Comparison of ENCODE assay signal across 7 mouse cellular contexts in the genomic region with DNA sequence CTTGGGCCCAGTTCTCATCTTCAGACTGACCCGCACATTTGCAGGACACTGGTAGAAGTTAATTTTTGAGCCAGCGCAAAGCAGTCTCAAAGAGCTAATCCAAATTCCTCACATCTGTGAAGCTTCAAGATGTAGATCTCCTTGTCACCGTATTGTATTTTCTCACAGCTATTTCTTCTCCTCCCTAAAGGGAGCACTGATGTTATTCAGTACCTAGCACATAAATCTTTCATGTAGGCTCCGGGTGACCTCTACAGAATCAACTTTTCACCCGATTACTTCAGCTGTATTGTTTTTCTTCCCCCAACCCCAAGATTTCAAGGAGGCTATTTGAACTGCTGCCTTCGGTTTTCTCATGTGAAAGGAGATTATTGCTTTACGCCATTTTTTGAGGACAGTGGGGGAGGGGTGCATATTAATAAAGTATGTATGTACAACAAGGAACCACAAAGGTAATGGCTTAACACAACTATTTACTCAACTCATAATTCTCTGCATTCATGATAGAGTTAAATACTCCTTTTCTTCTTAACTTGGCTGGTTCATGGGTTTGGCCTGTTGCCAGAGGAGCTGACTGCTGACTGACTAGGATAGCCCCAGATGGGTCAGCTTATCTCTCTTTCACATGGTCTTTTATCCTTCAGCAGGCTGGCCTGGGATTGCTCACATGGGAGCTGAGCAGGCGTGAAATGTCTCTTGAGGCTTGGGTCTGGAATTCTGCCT.
DNase-seq lines count a peak whose midpoint lies in the region; ATAC-seq and TF ChIP-seq lines count a peak whose summit lies in the region.

No protein-coding gene starts in this region.

- H3K4me3 ChIP-seq in stomach, embryonic 14.5 days (ENCODE audit: low read depth, low read length) = no peak overlapping the region
- H3K4me3 ChIP-seq in stomach, postnatal 0 days (ENCODE audit: low read depth, low read length) = no peak overlapping the region
- H3K4me3 ChIP-seq in midbrain, postnatal 0 days (ENCODE audit: low read depth, low read length) = no peak overlapping the region

- DNase-seq in stomach, postnatal 0 days (ENCODE audit: low spot score) = no peak
- DNase-seq in cerebellum, postnatal 36 days = peak; percentile 20 to 23
- peak; percentile 35 to 44 for DNase-seq in heart, postnatal 10 days
- DNase-seq in midbrain, postnatal 0 days (ENCODE audit: low spot score) = peak; percentile 55
- no peak for DNase-seq in frontal cortex, postnatal 10 days (ENCODE audit: low spot score in 2 of 2)
- DNase-seq in layer of hippocampus, adult 11-12 months (ENCODE audit: low spot score) = no peak

- no peak for TF ChIP-seq EP300 in stomach, postnatal 0 days (optimal IDR thresholded peaks at IDR 0.05)

- no peak overlapping the region for H3K4me2 ChIP-seq in stomach, embryonic 14.5 days (replicated peaks; ENCODE audit: low read depth, low read length)
- no peak overlapping the region for H3K4me2 ChIP-seq in stomach, postnatal 0 days (replicated peaks; ENCODE audit: low read depth)
- H3K4me2 ChIP-seq in midbrain, postnatal 0 days (ENCODE audit: low read depth, low read length, poor library complexity, severe bottlenecking) = no peak overlapping the region

- H3K27ac ChIP-seq in stomach, embryonic 14.5 days (ENCODE audit: low read length) = no peak overlapping the region
- no peak overlapping the region for H3K27ac ChIP-seq in stomach, postnatal 0 days (replicated peaks)
- no peak overlapping the region for H3K27ac ChIP-seq in midbrain, postnatal 0 days (ENCODE audit: low read depth, low read length)

- H3K4me1 ChIP-seq in stomach, embryonic 14.5 days (ENCODE audit: control insufficient read depth, insufficient read depth, low read length) = peaks cover 3% of the 10 kb centered on the region; the same call in 1 of the 2 replicates
- no peaks in the 10 kb centered on the region; the same call in 1 of the 2 replicates for H3K4me1 ChIP-seq in stomach, postnatal 0 days (replicated peaks; ENCODE audit: control insufficient read depth, insufficient read depth)
- H3K4me1 ChIP-seq in midbrain, postnatal 0 days (ENCODE audit: insufficient read depth, low read length) = no peaks in the 10 kb centered on the region

- H3K27me3 ChIP-seq in stomach, embryonic 14.5 days (ENCODE audit: control insufficient read depth, insufficient read depth, low read length) = no peaks in the 10 kb centered on the region
- H3K27me3 ChIP-seq in stomach, postnatal 0 days (ENCODE audit: control insufficient read depth, insufficient read depth, low read length) = no peaks in the 10 kb centered on the region
- H3K27me3 ChIP-seq in midbrain, postnatal 0 days (ENCODE audit: insufficient read depth, low read length) = no peaks in the 10 kb centered on the region

- no peak overlapping the region for H3K9ac ChIP-seq in stomach, embryonic 14.5 days (replicated peaks; ENCODE audit: low read depth, low read length)
- no peak overlapping the region for H3K9ac ChIP-seq in stomach, postnatal 0 days (ENCODE audit: low read length)
- no peak overlapping the region for H3K9ac ChIP-seq in midbrain, postnatal 0 days (replicated peaks; ENCODE audit: low read length, poor library complexity, severe bottlenecking)

- TF ChIP-seq CTCF in stomach, postnatal 0 days (IDR thresholded peaks at IDR 0.05; ENCODE audit: low read depth) = no peak
- no peak for TF ChIP-seq CTCF in midbrain, postnatal 0 days (IDR thresholded peaks at IDR 0.05)

- WGBS in stomach, embryonic 14.5 days = 36% methylated on average over 8 of the region's 8 CpGs
- WGBS in stomach, postnatal 0 days = 40% methylated on average over 8 of the region's 8 CpGs
- 47% methylated on average over 8 of the region's 8 CpGs for WGBS in midbrain, postnatal 0 days

- H3K9me3 ChIP-seq in stomach, embryonic 14.5 days (ENCODE audit: control insufficient read depth, low read depth, low read length) = no peaks in the 10 kb centered on the region
- no peaks in the 10 kb centered on the region for H3K9me3 ChIP-seq in stomach, postnatal 0 days (ENCODE audit: control insufficient read depth, low read length)
- H3K9me3 ChIP-seq in midbrain, postnatal 0 days (ENCODE audit: low read length) = no peaks in the 10 kb centered on the region

- peak; percentile 79; the same call in 1 of the 2 replicates for ATAC-seq in stomach, embryonic 14.5 days (ENCODE audit: insufficient number of reproducible peaks, insufficient read depth, low FRiP score, low read depth)
- no peak for ATAC-seq in stomach, postnatal 0 days (ENCODE audit: low FRiP score, low TSS enrichment)
- no peak for ATAC-seq in midbrain, postnatal 0 days (ENCODE audit: low FRiP score)

- no peaks in the 10 kb centered on the region for H3K36me3 ChIP-seq in stomach, embryonic 14.5 days (ENCODE audit: control insufficient read depth, insufficient read depth, low read length)
- H3K36me3 ChIP-seq in stomach, postnatal 0 days (ENCODE audit: control insufficient read depth, insufficient read depth, low read length) = no peaks in the 10 kb centered on the region
- H3K36me3 ChIP-seq in midbrain, postnatal 0 days (ENCODE audit: insufficient read depth, low read length) = no peaks in the 10 kb centered on the region

- intact Hi-C loops in heart, postnatal 10 days (cut with DNase I) = no loop called here

Comparison
In these comparisons a context has a peak if more than half of its experiments do, and no peak if none do; other contexts are left out.
1. DNase-seq: peak in cerebellum, postnatal 36 days (2 of 2), heart, postnatal 10 days (2 of 2) and midbrain, postnatal 0 days (single experiment); none in stomach, postnatal 0 days (single experiment), frontal cortex, postnatal 10 days (0 of 2) and layer of hippocampus, adult 11-12 months (single experiment).